Mouse (Mus musculus) neural tube, embryonic 13.5 days (tissue): ENCODE results near the gene Gm32742. TPM values are rescaled to one million over a fixed set of nuclear protein-coding genes. Genes with fewer than 3 reads are reported as not detected.
A peak's percentile ranks its signal among the peaks of the same experiment; 100 is the strongest.
"Not testable (repeated sequence)": the region's sequence is repeated elsewhere in the genome, so short reads cannot be mapped to it uniquely, and the experiment has no call there.

Source experiments
- ATAC-seq: fragments of 200-750 bp; cut with Nextera tagmentation; 2 replicates; pipeline ENCODE4 v1.8.0; 2017; ENCODE audit warnings: low read depth, mild to moderate bottlenecking, moderate TSS enrichment, moderate library complexity
- H3K27ac ChIP-seq: fragments of 300-500 bp; sonication (generic); replicated peaks from 2 replicates; pipeline ENCODE4 v1.5.1; 2015; ENCODE audit warnings: moderate library complexity, mild to moderate bottlenecking, inconsistent platforms
- H3K27me3 ChIP-seq: fragments of 300-500 bp; sonication (generic); 2 replicates; pipeline ENCODE4 v1.6.1; 2015; ENCODE audit warnings: mild to moderate bottlenecking, inconsistent platforms
- H3K36me3 ChIP-seq: fragments of 300-500 bp; sonication (generic); 2 replicates; pipeline ENCODE4 v1.6.1; 2015; ENCODE audit warnings: mild to moderate bottlenecking, inconsistent platforms
- H3K4me1 ChIP-seq: fragments of 300-500 bp; sonication (generic); replicated peaks from 2 replicates; pipeline ENCODE4 v1.6.1; 2015; ENCODE audit warnings: inconsistent platforms
- H3K4me2 ChIP-seq: fragments of 300-500 bp; sonication (generic); 2 replicates; pipeline ENCODE4 v1.6.1; 2015; ENCODE audit warnings: inconsistent platforms, mild to moderate bottlenecking, moderate library complexity
- H3K4me3 ChIP-seq: fragments of 300-500 bp; sonication (generic); 2 replicates; pipeline ENCODE4 v1.5.1; 2015; ENCODE audit warnings: mild to moderate bottlenecking, inconsistent platforms
- H3K9ac ChIP-seq: fragments of 300-500 bp; sonication (generic); 2 replicates; pipeline ENCODE4 v1.6.1; 2015; ENCODE audit warnings: moderate library complexity, mild to moderate bottlenecking, inconsistent platforms
- H3K9me3 ChIP-seq: fragments of 300-500 bp; sonication (generic); 2 replicates; pipeline ENCODE4 v1.6.1; 2016; ENCODE audit warnings: inconsistent platforms
- whole genome bisulfite sequencing: fragments of 180-500 bp; shearing (Covaris S2); methylation state at CpG from one replicate; pipeline ENCODE4 v1.1.7; 2015; 5-methylcytosine and 5-hydroxymethylcytosine counted together
- polyA plus RNA-seq: library from polyadenylated mRNA; unstranded; fragments of >200 nt; fragmentation: Nextera tagmentation; extraction: Ambion mirVana; gene quantifications from 2 replicates; pipeline ENCODE4 v1.2.1, GENCODE M21; 2015

Gene Gm32742
- polyA plus RNA-seq, 1 experiment from 2014 or later, result 0.06 TPM

- Histone ChIP-seq H3K27ac (no peak overlapping the region), H3K36me3 (no peaks in the 10 kb centered on the region), H3K4me1 (peaks cover 8% of the 10 kb centered on the region), H3K4me3 (no peak overlapping the region), H3K9ac (no peak overlapping the region), H3K9me3 (no peaks in the 10 kb centered on the region), H3K27me3 (no peaks in the 10 kb centered on the region), H3K4me2 (no peak overlapping the region)
- 71% methylated on average over 6 of the region's 6 CpGs for WGBS
- ATAC-seq, result no peak
Measured at GRCm38 (mm10) chr9:51144218-51144617, 21.1 kb downstream of the Gm32742 start.

- Histone ChIP-seq H3K9ac (no peak overlapping the region), H3K4me1 (peaks cover 8% of the 10 kb centered on the region), H3K27me3 (no peaks in the 10 kb centered on the region), H3K4me3 (no peak overlapping the region), H3K27ac (no peak overlapping the region), H3K9me3 (no peaks in the 10 kb centered on the region), H3K4me2 (no peak overlapping the region), H3K36me3 (no peaks in the 10 kb centered on the region)
- whole genome bisulfite sequencing, result 84% methylated on average over 1 of the region's 1 CpGs
- no peak for ATAC-seq
Measured at GRCm38 (mm10) chr9:51143437-51143836, 21.9 kb downstream of the Gm32742 start.

GRCm38 (mm10) chr9:51140711-51141110 lies 24.6 kb downstream of the Gm32742 start:
- Histone ChIP-seq H3K4me3 (no peak overlapping the region), H3K4me1 (no peaks in the 10 kb centered on the region), H3K9ac (no peak overlapping the region), H3K36me3 (no peaks in the 10 kb centered on the region), H3K9me3 (no peaks in the 10 kb centered on the region), H3K4me2 (no peak overlapping the region), H3K27me3 (no peaks in the 10 kb centered on the region), H3K27ac (no peak overlapping the region)
- WGBS, result 82% methylated on average over 3 of the region's 3 CpGs
- no peak for ATAC-seq

DNA sequence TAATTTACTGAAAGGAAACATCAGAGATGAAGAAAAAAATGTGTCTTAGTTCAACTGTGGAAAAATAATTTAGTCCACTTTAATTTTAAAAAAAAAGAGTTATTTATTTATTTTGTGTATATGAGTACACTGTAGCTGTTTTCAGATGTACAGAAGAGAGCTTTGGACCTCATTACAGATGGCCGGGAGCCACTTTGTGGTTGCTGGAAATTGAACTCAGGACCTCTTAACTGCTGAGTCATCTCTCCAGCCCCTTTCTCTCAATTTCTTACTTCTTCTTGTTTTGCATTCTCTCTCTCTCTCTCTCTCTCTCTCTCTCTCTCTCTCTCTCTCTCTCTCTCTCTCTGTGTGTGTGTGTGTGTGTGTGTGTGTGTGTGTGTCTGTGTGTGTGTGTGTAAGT lies 25.9 kb downstream of the Gm32742 start:
- H3K4me3 ChIP-seq, H3K9me3 ChIP-seq, H3K27me3 ChIP-seq, H3K27ac ChIP-seq, H3K9ac ChIP-seq, H3K4me2 ChIP-seq, H3K36me3 ChIP-seq, H3K4me1 ChIP-seq, ATAC-seq: not testable (repeated sequence)
- 79% methylated on average over 1 of the region's 1 CpGs for WGBS

DNA sequence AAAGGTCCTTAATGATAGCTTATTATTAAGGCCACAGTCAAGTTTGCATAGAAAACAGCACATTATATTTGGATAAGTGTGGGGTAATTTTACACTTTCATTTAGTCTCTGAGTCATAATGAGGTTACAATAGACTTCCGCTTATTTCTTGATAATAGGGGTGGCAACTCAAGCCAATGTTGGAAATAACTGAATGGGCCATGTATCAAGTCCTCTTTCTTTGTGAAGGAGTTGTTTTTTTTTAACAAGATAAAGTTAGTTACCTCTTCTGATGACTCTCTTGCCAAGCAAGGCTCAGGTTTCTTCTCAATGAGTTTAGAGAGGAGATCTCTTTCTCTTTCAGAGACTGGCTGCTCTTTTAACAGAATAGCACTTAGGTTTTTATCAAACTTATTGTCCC lies 27.0 kb downstream of the Gm32742 start:
- Histone ChIP-seq H3K4me2 (no peak overlapping the region), H3K36me3 (no peaks in the 10 kb centered on the region), H3K9ac (no peak overlapping the region), H3K4me1 (no peaks in the 10 kb centered on the region), H3K4me3 (no peak overlapping the region), H3K27ac (no peak overlapping the region), H3K9me3 (no peaks in the 10 kb centered on the region), H3K27me3 (no peaks in the 10 kb centered on the region)
- ATAC-seq, result no peak
- 96% methylated on average over 1 of the region's 1 CpGs for WGBS

GRCm38 (mm10) chr9:51137836-51138235 lies 27.5 kb downstream of the Gm32742 start:
- 91% methylated on average over 1 of the region's 1 CpGs for WGBS
- H3K9me3 ChIP-seq, result no peaks in the 10 kb centered on the region
- no peaks in the 10 kb centered on the region for H3K4me1 ChIP-seq
- H3K4me3 ChIP-seq, result no peak overlapping the region
- H3K9ac ChIP-seq, result no peak overlapping the region
- no peaks in the 10 kb centered on the region for H3K27me3 ChIP-seq
- no peak overlapping the region for H3K27ac ChIP-seq
- no peak overlapping the region for H3K4me2 ChIP-seq
- no peak for ATAC-seq
- H3K36me3 ChIP-seq, result no peaks in the 10 kb centered on the region

- Histone ChIP-seq H3K9me3 (no peaks in the 10 kb centered on the region), H3K27me3 (no peaks in the 10 kb centered on the region), H3K9ac (no peak overlapping the region), H3K4me1 (no peaks in the 10 kb centered on the region), H3K27ac (no peak overlapping the region), H3K4me3 (no peak overlapping the region), H3K4me2 (no peak overlapping the region), H3K36me3 (no peaks in the 10 kb centered on the region)
- WGBS, result 90% methylated on average over 4 of the region's 4 CpGs
- ATAC-seq, result no peak
Measured at GRCm38 (mm10) chr9:51137432-51137831, 27.9 kb downstream of the Gm32742 start.

DNA sequence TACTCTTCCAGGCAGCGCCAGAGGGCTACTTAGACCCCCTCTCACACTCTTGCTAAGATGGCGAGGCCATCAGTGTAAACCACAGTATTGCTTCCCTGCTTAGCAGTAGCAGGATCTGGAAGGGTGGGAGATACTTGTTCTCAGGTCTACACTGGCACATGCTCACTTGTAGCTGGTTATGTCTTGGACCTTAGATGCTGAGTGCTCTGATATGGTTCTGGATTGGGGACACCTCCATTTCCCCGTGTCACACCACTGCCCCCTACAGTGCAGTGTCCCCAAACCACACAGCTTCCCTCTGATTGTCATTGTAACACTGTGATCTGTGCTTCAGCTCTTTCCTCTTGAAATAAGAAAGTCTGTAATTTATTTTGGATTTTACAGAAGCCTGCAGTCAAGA lies 28.3 kb downstream of the Gm32742 start:
- no peak overlapping the region for H3K4me2 ChIP-seq
- WGBS, result 69% methylated on average over 3 of the region's 3 CpGs
- H3K9me3 ChIP-seq, result no peaks in the 10 kb centered on the region
- H3K9ac ChIP-seq, result no peak overlapping the region
- H3K36me3 ChIP-seq, result no peaks in the 10 kb centered on the region
- H3K27me3 ChIP-seq, result no peaks in the 10 kb centered on the region
- H3K4me3 ChIP-seq, result no peak overlapping the region
- no peak overlapping the region for H3K27ac ChIP-seq
- ATAC-seq, result no peak
- H3K4me1 ChIP-seq, result no peaks in the 10 kb centered on the region

GRCm38 (mm10) chr9:51114767-51115166 lies 50.5 kb downstream of the Gm32742 start:
- Histone ChIP-seq H3K4me2 (no peak overlapping the region), H3K27ac (no peak overlapping the region), H3K36me3 (no peaks in the 10 kb centered on the region), H3K27me3 (no peaks in the 10 kb centered on the region), H3K4me1 (no peaks in the 10 kb centered on the region), H3K4me3 (no peak overlapping the region), H3K9me3 (no peaks in the 10 kb centered on the region), H3K9ac (no peak overlapping the region)
- 82% methylated on average over 4 of the region's 4 CpGs for WGBS
- ATAC-seq, result no peak

DNA sequence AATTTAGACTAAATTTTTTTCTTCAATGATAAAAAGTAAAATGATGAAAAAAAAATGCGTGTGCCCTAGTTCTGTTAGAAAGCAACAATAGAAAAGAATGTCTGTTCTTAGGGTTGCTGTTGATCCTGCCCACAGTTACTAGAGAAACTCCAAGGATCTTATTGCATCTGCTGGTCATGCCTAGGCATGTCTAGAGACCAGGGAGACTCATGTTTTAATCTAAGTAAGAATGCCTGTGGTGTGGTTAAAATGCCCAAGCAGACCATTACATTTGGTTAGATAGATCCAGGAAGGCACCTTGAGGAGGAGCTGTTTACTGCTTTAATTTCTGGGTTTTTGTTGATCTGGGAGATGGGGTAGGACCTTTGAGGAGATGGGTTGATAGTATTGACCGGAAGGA lies 59.6 kb downstream of the Gm32742 start:
- no peak overlapping the region for H3K9ac ChIP-seq
- no peaks in the 10 kb centered on the region for H3K36me3 ChIP-seq
- H3K4me1 ChIP-seq, result peaks cover 23% of the 10 kb centered on the region
- H3K27me3 ChIP-seq, result peaks cover 4% of the 10 kb centered on the region; the same call in 1 of the 2 replicates
- ATAC-seq, result no peak
- no peak overlapping the region for H3K4me3 ChIP-seq
- H3K27ac ChIP-seq, result no peak overlapping the region
- no peak overlapping the region for H3K4me2 ChIP-seq
- WGBS, result 89% methylated on average over 2 of the region's 2 CpGs
- H3K9me3 ChIP-seq, result no peaks in the 10 kb centered on the region

- Histone ChIP-seq H3K27ac (no peak overlapping the region), H3K9me3 (no peaks in the 10 kb centered on the region), H3K36me3 (no peaks in the 10 kb centered on the region), H3K4me2 (peak overlapping the region; percentile 100), H3K9ac (peak overlapping the region; percentile 76), H3K4me1 (peaks cover 23% of the 10 kb centered on the region), H3K4me3 (peak overlapping the region; percentile 59), H3K27me3 (peaks cover 11% of the 10 kb centered on the region)
- peak; percentile 57 for ATAC-seq
- WGBS, result 14% methylated on average over 28 of the region's 30 CpGs
Measured at GRCm38 (mm10) chr9:51103808-51104514, 61.4 kb downstream of the Gm32742 start.

DNA sequence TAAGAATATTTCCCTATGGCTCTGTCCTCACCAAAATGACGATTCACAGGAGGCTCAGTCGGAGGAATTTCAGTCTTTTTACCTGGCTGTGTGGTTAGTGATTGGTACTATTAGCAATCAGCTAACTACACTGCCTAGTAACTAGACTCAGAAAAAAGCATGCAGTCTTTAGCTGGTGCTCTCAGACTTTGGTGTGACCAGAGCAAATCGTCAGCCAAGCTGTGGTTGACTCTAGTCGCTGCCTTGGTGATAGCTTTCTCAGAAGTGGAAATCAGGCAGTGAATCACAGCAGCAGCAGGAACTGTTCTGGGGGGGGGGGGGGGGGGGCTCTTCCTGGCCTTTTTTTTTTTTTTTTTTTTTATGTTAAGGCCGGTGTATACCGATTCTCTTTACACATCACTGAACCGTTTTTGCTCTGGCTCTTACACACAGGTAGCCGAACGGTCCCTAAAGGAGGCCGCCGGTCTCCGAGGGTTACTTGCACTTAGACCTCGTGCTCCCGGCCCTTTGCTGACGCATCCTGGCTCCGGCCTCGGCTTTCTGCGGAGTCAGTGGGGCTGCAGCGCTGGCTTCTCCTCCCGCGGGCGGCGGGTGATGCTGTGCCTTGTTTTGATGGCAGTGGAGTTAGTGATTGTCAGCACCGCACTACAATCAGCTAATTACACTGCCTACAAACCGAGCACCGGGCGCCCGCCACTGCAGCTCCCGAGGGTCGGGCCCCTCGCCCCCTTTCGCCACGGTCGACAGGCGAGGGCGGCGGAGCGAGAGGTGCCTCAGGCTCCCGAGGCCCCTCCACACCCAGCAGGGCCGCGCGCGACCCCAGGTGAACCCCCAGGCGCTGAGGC lies 62.1 kb downstream of the Gm32742 start:
- peak; percentile 82 for ATAC-seq
- Histone ChIP-seq H3K4me2 (peak overlapping the region; percentile 100), H3K27ac (no peak overlapping the region; the same call in 1 of the 2 replicates), H3K36me3 (no peaks in the 10 kb centered on the region), H3K4me3 (peak overlapping the region; percentile 59), H3K4me1 (peaks cover 23% of the 10 kb centered on the region), H3K9me3 (no peaks in the 10 kb centered on the region), H3K9ac (peak overlapping the region; percentile 76), H3K27me3 (peaks cover 11% of the 10 kb centered on the region)
- WGBS, result under 1% methylated on average over 43 of the region's 44 CpGs
